Mouse (Mus musculus) heart, postnatal 25 days (tissue): Measurements from ENCODE around the gene Zcwpw1. TPM values are rescaled to one million over a fixed set of nuclear protein-coding genes. Genes with fewer than 3 reads are reported as not detected.
"Not testable (repeated sequence)": the region's sequence is repeated elsewhere in the genome, so short reads cannot be mapped to it uniquely, and the experiment has no call there.

Source experiments
- DNase-seq: peaks from one replicate; pipeline ENCODE4 v3.0.0; 2022; ENCODE audit warnings: low spot score
- intact Hi-C: fragments of 180-260 bp; cut with DNase I; formaldehyde crosslinking; loops from one replicate; pipeline ENCODE4 v1.15.1; 2025
- total RNA-seq, 2 experiments: library from RNA; stranded (reverse); gene quantifications; 2 replicates each; pipeline ENCODE4 v1.2.3; 2021

Gene Zcwpw1
- total RNA-seq, 2 experiments from 2014 or later = 0.57 to 0.89 TPM

GRCm38 (mm10) chr5:137825971-137826370, 38.4 kb downstream of the Zcwpw1 start:
- DNase-seq = no peak

GRCm38 (mm10) chr5:137826421-137826820, 38.8 kb downstream of the Zcwpw1 start:
- intact Hi-C loops = no loop called here

More at GRCm38 (mm10) chr5:137825971-137826370, 38.4 kb downstream of the Zcwpw1 start:
- intact Hi-C loops = no loop called here

GRCm38 (mm10) chr5:137828694-137829093, 41.1 kb downstream of the Zcwpw1 start:
- intact Hi-C loops = no loop called here
- no peak for DNase-seq

More at GRCm38 (mm10) chr5:137826421-137826820, 38.8 kb downstream of the Zcwpw1 start:
- no peak for DNase-seq

- no peak for DNase-seq
- intact Hi-C loops = no loop called here
Measured at GRCm38 (mm10) chr5:137830238-137830637, 42.6 kb downstream of the Zcwpw1 start.

GRCm38 (mm10) chr5:137831106-137831505, 43.5 kb downstream of the Zcwpw1 start:
- DNase-seq = no peak
- intact Hi-C loops = no loop called here

- DNase-seq = no peak
- intact Hi-C loops = no loop called here
Measured at GRCm38 (mm10) chr5:137831506-137831905, 43.9 kb downstream of the Zcwpw1 start.

GRCm38 (mm10) chr5:137833500-137833899, 45.9 kb downstream of the Zcwpw1 start:
- intact Hi-C loops = no loop called here
- DNase-seq = no peak

GRCm38 (mm10) chr5:137835966-137836520, 48.4 kb downstream of the Zcwpw1 start, which contains the start of gene Pilra:
TSS of gene Pilra (minus strand) at chr5:137836281.
- intact Hi-C loops, DNase-seq: not testable (repeated sequence)

- intact Hi-C loops = no loop called here
- DNase-seq = no peak
Measured at GRCm38 (mm10) chr5:137836611-137837010, 49.0 kb downstream of the Zcwpw1 start.

- DNase-seq, intact Hi-C loops: not testable (repeated sequence)
Measured at GRCm38 (mm10) chr5:137837110-137837509, 49.5 kb downstream of the Zcwpw1 start.

GRCm38 (mm10) chr5:137850313-137850712, 62.7 kb downstream of the Zcwpw1 start:
- DNase-seq, intact Hi-C loops: not testable (repeated sequence)

- DNase-seq, intact Hi-C loops: not testable (repeated sequence)
Measured at GRCm38 (mm10) chr5:137854907-137855306, 67.3 kb downstream of the Zcwpw1 start.

- intact Hi-C loops, DNase-seq: not testable (repeated sequence)
Measured at GRCm38 (mm10) chr5:137856870-137857269, 69.3 kb downstream of the Zcwpw1 start.

- DNase-seq, intact Hi-C loops: not testable (repeated sequence)
Measured at GRCm38 (mm10) chr5:137857960-137858710, 70.5 kb downstream of the Zcwpw1 start, which contains the start of gene Pilrb1. TSS of gene Pilrb1 (minus strand) at chr5:137858106.

- intact Hi-C loops, DNase-seq: not testable (repeated sequence)
Measured at GRCm38 (mm10) chr5:137864008-137864407, 76.4 kb downstream of the Zcwpw1 start.

GRCm38 (mm10) chr5:137868600-137868999, 81.0 kb downstream of the Zcwpw1 start:
- DNase-seq, intact Hi-C loops: not testable (repeated sequence)

- DNase-seq, intact Hi-C loops: not testable (repeated sequence)
Measured at GRCm38 (mm10) chr5:137871644-137872380, 84.2 kb downstream of the Zcwpw1 start, which contains the start of gene Pilrb2. TSS of gene Pilrb2 (minus strand) at chr5:137871815.
